Mouse (Mus musculus): ENCODE measurements around the gene Map3k12. TPM values are rescaled to one million over a fixed set of nuclear protein-coding genes. Genes with fewer than 3 reads are reported as not detected.

Map3k12 gene
- total RNA-seq, 4 experiments from 2014 or later, result 9.5 to 27.1 (median 18.0) TPM

DNA sequence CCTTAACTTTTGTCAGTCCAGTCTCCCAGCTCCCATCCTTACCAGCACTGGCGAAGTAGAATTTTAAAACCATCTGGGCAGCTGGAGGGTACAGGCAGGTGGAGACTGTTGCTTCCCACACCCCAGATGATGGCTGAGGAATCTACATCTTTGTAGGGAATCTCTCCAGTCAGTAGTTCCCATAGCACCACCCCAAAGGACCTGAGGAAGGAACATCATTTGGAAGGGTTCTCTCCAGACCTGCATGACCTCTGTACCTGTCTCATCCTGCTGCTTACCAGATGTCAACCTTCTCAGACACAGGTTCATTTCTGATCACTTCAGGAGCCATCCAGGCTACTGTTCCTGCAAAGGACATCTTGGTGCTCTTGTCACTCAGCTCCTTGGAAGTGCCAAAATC is 13.4 kb downstream of the Map3k12 start, which contains the start of gene Gm10337:
Gene Gm10337 (plus strand): TSS at position 276 of the 400 bp plus-strand sequence.
- no peak for DNase-seq

DNA sequence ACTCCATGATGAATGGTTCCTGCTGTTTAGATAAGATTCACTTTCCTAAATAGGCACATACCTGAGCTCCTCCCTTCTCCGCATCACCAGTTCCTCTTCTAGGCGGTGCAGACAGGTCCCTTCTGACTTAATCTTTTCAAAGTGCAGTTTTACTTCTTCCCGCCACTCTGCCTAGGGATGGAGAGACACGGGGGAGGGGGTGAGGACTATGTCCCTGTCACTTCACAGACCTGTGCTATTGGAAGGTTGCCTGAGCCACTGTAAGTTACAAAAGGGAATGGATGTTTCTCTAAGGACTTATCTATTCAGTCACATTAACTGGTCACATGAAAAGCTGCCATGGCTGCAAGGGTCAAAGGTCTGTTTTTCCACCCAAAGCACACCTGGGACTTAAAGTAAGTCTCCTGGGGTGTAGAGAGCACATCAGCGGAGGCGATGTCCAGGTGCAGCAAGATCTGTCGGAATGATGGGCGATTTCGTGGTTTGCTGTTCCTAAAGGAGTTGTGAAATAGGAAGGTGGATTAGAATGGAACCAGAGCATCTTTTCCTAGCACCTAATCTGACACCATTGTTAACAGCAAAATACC is 14.5 kb downstream of the Map3k12 start:
- no peak for DNase-seq

DNA sequence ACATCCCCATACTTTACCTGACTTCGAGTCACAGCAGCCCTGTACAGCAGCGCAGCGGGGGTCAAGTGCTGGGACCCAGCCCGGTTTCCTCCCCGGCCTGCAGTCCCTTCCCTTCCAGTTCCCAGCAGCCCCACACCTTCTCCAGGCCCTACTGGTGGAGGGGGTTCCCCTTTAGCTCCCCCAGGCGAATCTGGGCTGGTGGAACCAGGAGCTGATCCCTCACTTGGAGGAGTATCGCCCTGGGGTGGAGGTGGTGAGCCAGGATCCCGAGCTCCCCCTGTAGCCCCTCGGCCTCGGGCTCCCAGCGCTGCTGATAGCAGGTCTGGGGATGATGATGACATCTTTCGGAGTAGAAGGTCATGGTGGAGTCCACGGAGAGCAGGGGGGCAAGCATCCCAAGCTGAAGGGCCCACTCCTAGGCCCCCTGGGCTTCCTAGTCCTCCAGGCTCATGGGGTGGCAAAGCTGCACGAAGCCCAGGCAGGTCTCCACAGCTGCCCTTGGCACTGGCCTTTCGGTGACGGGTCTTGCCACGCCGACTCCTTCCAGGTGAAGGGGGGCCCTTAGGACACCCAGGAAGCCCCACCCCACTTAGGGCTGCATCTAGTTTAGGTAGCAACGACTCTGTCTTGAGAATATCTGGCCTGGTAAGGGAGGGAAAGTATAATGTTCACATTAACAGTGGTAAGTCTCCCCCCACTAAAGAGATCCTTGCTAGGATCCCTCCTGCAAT is 15.6 kb downstream of the Map3k12 start:
- no peak for DNase-seq

DNA sequence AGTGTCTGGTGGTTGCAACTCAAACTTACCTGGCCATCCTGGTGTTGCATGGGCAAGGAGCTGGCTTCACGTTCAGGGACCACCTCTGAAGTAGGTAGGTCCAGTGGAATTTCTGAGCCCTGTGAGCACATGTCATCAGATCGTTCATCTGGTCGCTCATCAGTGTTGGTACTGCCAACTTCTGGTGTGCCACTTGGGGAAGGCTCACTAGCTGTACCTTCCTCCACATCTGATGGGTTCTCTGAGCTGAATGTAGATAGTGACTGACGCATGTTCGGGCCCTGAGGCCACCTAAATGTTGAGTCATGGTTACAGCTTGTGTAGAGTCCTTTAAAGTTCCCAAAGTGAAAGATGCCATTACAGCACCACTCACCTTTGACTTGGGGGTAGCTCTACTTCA is 16.4 kb downstream of the Map3k12 start:
- no peak for DNase-seq

DNA sequence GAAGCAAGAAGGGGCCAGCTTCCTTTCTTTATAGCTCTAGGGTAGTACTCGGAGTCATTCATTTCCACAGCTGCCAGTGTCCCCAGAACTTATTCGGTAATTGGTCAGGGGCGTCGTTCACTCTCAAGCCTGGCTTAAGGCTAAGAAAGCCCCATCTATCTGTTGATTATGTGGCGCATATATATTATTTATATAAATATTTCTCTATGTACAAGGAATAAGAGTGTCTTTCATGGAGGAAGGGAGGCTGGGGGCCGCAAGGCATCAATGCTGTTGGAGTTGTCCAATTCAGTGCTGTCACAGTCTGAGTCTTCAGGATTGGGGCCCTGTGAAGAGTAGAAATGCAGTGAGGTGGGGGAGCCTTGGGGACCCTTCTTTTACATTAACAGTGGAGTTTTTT is 17.0 kb downstream of the Map3k12 start:
- no peak for DNase-seq

DNA sequence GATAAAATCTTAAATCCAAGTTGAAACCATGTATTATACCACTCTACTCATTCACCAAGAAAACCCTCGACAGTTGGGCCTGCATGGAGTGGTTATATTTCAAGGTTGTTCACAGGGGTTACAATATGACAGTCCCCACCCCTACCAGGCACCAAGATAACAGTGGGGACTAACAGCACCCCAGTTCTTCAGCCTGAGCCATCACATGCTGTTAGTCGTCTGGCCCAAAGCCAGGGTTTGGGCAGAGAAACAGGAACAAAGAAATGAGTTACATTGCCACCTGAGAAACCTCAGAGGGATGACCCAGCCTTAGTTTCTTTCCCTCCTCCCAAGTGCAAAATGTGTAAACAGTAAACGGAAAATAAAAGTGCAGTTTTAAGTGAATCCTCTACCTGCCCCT is 17.5 kb downstream of the Map3k12 start:
- no peak for DNase-seq

DNA sequence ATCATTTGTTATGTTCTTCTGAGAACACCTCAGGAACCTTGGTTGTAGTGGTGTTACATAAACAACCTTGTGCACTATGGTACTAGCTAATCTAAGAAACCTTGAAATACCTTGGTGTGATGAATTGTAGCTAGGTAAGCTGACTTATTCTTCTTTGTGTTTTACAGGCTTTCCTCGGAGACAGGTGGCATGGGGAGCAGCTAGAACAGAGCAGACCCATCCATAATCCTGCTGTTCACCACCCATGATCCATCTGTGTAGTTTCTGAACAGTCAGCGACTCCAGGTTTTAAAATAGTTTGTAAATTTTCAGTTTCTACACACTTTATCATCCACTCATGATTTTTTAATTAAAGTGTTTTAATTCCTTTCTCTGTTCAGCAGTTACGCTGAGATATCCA is 18.5 kb downstream of the Map3k12 start:
- DNase-seq, result no peak

DNA sequence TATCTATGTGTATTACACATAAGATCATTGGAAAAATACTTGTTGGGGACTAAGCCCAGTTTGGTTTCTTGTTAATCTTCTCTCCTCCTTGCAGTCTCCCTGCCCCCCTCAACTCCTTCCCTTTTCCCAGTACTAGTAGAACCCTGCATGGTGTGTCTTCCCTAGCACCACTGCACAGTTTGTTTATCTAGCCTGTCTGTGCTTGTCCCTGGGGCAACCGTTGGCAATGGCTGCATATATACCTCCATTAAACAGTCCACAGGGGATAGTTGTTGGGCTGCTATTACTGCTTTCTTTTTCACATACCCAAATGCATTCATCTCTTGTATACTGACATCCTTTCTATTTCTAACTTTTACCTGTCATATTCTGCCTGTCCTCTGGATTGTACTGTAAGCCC is 29.2 kb downstream of the Map3k12 start:
- no peak for DNase-seq

DNA sequence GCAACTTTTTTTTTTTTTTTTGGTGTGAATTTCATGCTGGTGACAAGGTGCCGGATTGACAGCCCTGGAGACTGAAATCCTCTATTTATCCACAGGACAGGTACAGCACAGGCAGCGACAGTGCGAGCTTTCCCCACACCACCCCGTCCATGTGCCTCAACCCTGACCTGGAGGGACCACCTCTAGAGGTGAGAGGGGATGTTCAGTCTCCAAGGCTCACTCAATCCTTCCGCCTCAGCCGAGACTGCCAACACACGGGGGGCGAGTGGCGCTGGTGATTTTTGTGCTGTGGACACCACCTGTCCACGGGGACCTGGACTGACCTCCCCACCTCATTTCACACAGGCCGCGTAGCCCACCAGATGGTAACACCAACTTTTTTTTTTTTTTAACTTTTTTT is 31.0 kb downstream of the Map3k12 start:
- DNase-seq, result no peak

DNA sequence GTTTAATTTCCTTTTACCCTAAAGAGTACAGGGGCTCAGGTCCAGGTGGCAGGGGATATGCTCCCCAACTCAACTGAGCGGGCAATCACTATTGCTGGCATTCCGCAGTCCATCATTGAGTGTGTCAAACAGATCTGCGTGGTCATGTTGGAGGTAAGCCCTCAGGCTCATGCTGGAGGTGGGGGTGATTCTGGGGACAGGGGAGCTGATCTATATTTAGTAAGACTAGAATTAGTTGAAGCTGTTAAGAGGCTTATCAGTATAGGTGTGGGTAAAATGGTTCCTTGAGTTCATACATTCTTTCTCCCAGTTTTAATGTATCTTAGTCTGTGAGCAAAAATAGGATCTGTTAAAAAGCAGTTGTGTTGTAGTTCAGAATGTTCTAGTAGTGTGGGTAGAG is 33.7 kb downstream of the Map3k12 start:
- no peak for DNase-seq

DNA sequence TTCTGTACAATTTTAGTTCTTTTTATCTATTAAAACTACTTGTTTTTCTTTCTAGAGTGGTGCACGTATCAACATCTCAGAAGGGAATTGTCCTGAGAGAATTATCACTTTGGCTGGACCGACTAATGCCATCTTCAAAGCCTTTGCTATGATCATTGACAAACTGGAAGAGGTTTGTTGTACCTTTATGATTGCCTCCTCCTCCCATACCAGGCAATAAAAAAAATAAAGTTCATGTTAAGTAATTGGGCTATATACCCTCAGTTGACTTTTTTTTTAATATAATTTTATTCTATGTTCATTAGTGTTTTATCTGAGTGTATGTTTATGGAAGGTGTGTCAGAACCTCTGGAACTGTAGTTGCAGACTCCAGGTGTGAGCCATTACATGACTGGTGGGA is 42.3 kb downstream of the Map3k12 start:
- DNase-seq, result no peak

DNA sequence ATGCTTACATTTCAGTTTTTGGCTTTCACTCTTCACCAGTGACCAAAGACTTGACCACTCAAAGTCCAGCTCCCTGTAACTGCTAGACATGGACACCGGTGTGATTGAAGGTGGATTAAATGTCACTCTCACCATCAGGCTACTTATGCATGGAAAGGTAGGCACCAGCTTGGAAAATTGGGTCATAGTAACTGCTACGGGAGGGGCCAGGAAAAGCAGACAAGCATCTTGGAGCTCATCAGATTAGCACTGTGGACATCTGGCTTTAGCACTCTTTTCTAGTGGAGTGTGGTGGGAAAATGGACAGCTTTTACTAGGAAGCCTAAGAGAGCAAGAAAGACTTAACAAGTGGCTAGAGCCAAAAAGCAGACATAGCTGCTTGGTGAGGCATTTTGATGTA is 43.6 kb downstream of the Map3k12 start:
- DNase-seq, result no peak

DNA sequence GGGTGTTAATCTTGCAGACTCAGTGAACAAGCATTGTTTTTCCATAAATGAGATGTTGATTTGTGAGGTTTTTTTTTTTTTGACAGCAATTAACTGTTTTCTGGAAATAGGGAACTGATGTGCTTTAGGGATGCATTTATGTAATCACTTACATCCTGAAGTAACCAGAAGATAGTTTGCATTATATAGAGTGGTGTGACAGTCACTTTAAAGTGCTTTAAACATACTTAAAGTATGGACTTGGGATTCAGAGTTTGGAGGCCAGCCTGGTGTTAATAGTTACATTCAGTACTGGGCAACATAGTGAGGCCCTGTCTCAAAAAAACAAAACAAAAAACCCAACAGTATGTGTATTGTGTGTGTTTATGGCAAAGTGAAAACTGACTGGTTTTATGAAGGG is 45.1 kb downstream of the Map3k12 start:
- DNase-seq, result no peak

DNA sequence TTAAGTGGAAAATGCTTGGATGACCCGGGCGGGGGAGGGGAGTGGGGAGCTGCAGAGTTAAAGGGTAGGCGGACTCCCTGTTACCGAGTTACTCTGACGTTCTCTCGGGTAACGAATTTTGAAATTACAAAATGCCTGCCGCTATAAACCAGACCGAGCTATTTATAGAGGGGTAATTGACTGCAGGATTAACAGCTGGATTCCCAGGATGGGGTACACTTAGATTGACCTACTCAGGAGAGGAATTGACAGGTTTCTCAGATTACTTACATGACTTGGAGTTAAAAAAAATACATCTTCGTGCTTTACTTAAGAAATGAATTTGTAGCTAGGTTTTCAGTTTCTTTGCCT is 45.6 kb downstream of the Map3k12 start:
- DNase-seq, result no peak

DNA sequence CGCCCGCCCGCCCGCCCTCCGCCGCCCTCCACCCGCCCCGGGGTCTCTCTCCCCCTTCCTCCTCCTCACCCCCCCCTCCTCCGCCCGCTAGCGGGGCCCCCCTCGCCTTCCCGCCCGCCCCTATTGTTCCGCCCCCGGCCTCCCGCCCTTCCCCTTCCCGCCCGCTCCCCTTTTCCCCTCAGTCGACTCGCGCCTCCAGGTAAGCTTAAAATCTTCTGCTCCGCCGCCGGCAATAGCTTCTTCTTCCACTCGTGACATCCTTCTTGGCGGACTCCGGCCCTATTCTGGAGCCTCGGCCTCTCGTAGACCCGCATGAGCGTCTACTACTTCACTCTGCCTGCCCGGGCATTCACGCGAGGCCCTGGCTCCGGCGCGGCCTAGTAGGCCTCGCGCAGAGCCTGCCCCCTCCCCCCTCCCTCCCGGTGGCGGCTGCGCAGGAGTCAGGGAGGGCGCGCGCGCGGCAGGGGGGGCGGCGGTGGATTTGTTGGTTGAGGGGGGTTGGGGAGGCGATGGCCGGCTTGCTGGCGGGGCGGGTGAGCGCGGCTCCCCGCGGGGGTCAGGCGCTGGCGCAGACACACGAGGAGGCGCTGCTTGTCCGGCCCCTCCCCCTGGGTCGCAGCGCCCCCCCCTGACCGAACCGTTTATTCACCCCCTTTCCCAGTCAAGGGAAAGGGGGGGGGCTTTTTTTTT is 46.1 kb downstream of the Map3k12 start:
- DNase-seq, result peak; percentile 76

DNA sequence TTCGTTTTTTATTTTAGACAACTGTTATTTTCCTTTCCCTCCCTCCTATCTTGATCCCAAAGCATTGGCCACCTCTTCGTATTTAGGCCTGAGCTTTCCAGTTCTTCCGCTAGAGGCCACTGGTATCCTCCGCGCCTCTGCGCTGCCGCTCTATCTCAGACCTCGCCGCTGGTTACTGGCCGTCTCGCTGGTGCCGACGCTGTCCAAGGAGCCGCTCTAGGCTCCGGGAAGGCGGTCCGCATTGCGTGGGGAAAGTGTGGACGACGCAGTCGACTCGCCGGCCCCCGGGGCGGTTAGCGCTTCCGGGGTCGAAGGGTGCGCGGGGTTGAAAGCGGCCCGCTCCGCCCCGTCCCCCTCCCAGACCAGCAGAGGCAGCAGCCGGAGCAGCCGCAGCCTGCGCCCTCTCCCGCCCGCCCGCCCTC is 46.7 kb downstream of the Map3k12 start, which contains the start of gene Pcbp2:
Gene Pcbp2 (plus strand): TSS at position 357 of the 422 bp plus-strand sequence.
- peak; percentile 96 for DNase-seq

DNA sequence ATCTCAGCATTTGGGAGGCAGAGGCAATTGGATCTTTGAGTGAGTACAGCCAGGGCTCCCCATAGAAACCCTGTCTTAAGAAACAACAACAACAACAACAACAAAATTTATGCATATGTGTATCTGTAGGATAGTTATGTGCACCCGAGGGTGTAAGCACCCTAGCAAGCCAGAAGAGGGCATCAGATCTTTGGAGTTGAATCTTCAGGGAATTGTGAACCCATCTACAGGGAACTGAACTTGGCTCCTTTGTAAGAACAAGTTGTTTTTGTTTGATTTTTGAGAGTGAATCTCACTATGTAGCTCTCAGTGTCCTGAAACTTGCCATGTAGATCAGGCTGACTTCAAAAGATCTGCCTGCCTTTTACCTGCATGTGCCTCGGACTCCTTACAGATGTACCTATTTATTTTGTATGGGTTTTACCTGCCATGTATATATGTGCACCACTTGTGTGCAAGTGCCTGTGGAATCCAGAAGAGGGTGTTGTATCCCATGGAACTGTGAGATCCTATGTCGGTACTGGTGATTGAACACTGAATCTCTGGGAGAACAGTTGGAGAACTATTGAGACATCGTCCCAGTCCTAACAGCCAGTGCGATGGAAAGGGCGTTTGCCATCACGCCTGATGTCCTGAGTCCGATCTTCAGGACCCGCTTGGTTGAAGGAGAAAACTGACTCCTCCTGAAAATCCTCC is 48.0 kb downstream of the Map3k12 start:
- no peak for DNase-seq

DNA sequence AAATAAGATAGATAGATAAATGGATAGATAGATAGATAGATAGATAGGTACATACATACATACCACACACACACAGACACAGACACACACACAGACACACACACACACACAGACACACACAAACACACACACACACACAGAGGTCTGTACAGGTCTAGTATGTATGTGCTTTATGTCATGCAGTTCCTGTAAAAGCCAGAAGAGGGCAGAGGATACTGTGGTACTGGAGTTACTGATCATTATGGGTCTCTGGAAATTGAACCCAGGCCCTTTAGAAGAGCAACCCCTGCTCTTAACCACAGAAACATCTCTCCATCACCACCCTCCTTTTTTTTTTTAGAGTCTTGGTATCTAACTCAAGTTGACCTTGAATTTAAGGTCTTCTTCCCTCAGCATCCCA is 53.2 kb downstream of the Map3k12 start:
- no peak for DNase-seq

DNA sequence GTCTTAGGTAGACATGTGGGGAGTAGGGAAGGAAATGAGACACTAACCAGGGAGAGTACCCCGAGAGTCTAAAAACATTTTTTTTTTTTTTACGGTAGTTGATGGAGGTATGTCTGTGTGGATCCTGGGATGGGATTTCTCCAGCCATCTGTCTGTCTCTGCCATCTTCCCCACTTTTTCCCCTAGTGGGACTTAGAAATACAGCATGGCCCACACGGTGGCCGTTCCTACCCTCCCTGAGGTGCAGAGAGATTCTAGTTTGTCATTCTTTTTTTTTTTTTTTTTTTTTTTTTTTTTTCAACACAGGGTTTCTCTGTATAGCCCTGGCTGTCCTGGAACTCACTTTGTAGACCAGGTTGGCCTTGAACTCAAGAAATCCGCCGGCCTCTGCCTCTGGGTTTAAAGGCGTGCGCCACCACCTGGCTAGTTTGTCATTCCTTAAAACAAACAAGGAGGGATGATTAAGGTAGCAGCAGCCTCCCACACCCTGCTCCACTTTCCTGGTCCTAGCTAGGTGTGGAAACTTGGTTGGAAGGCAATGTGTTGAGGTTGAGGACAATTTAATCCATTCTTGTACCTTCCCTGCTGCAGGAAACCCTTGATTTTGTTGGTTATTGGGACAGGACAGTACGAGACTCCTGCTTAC is 55.3 kb downstream of the Map3k12 start:
- DNase-seq, result no peak

DNA sequence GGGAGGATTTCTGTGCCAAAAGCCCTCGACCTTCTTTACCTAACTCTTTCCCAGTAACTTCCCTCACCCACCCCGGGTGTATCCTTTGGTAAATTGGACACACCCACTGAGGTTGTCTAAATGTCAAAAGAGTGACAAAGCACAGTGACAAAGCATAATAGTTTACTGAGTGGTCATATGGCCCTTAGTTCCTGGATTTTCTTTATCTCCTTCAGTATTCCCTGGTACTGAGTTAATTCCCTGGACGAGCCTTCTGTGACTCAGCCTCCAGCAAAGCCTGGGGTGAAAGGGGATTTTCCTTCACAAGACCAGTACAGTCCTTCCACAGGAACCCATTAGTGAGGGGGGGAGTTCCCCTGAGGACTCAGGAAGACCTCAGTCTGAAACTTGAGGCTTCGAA is 55.9 kb downstream of the Map3k12 start:
- no peak for DNase-seq

DNA sequence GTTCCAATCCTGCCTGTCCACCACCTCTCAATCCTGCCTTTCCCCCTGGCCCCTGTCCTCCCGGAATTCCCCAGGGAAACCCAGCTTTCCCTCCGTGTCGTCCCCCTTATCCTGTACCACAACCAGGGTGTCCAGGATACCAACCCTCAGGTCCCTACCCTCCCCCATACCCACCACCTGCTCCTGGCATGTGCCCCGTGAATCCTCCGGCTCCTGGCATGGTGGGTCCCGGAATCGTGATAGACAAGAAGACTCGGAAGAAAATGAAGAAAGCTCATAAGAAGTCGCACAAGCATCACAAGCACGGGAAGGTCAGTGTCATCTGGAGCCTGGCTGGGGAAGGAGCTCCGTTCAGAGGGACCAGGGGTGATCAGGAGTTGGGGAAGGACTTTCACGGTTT is 56.5 kb downstream of the Map3k12 start:
- DNase-seq, result no peak

DNA sequence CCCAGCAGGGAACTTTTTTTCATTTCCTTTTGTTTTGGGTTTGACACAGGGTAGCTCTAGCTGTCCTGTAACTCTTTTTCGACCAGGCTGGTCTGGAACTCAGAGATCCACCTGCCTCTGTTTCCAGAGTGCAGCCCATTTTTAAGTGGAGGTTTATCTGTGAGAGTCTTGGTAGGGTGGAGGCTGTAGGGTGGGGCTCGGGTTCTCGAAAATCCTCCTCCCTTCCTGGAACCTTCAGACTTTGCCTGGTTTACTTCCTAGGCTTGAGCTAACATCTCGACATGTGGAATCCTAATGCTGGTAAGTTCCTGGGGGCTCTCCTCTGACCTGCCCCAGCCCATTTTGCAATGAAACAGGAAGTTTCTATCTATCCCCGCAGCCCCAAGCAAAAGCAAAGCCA is 57.0 kb downstream of the Map3k12 start:
- DNase-seq, result no peak

DNA sequence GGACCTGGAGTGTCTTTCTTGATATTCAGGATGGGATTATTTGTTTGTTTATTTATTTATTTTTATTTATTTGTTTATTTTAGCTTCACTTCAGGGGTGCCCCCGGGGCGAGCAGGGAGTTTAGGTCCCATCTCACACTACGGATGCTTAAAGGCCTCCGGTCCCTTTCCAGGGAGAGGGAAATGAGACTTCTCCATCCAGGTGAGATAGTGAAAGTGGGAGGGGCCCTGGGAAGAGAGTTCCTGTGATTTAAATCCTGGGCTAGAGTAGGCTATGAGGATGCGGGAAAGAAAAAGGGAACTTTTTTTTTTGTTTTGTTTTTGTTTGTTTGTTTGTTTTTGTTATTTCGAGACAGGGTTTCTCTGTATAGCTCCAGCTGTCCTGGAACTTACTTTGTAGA is 57.5 kb downstream of the Map3k12 start:
- no peak for DNase-seq

Data from adrenal gland, adult 8-10 months (tissue).